ENCODE assay signal across 25 mouse cellular contexts in the genomic region with DNA sequence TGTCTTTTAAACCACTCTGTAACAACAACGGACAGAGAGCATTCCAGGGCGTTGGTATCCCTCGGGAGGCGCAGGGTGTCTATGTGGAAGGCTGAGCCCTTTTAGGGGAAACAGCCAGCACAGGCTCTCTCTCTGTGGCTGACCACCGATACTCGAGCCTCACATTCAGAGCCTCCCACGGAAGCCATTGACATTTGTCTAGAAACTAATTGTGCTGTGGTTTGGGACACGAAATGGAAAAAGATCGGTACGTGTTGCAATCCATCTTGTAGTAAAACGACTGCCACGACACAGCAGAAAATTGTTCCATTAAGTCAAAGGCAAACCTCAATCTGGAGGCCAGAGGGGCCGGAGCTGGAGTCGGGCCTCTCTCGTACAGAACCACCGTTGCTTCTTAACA.
"Had no signal": no experiment of that assay in that cellular context is flagged by ENCODE, and none has a peak within 500 bp of the region (broad histone marks: within the 10 kb centered on the region; RNA-seq: fewer than 3 reads in every experiment).

No protein-coding gene starts in this region.

- H3K9me3 ChIP-seq: heart, embryonic 12.5 days; hindbrain, embryonic 13.5 days; hindbrain, embryonic 15.5 days; kidney, embryonic 15.5 days; limb, embryonic 12.5 days; limb, embryonic 15.5 days; liver, embryonic 12.5 days had no signal

- H3K27ac ChIP-seq: gastrocnemius, adult 2 months; hindbrain, embryonic 13.5 days; hindbrain, embryonic 15.5 days; hindbrain, postnatal 0 days; kidney, embryonic 15.5 days; kidney, postnatal 0 days; limb, embryonic 12.5 days; limb, embryonic 15.5 days; liver, embryonic 12.5 days; liver, embryonic 14.5 days had no signal

- H3K4me3 ChIP-seq: gastrocnemius, adult 2 months; heart, embryonic 12.5 days; hindbrain, embryonic 13.5 days; hindbrain, embryonic 15.5 days; kidney, embryonic 15.5 days; limb, embryonic 12.5 days; limb, embryonic 15.5 days; liver, embryonic 12.5 days had no signal

- H3K9ac ChIP-seq: heart, embryonic 12.5 days; hindbrain, embryonic 13.5 days; hindbrain, embryonic 15.5 days; kidney, embryonic 15.5 days; limb, embryonic 12.5 days; limb, embryonic 15.5 days; liver, embryonic 12.5 days; liver, embryonic 14.5 days had no signal

- DNase-seq: gastrocnemius, adult 2 months; gastrocnemius, postnatal 10 days; gastrocnemius, postnatal 25 days; heart, adult 18-20 months; heart, postnatal 10 days; heart, postnatal 36 days; kidney, adult 11 months; kidney, adult 2 months; kidney, adult 9 months; kidney, postnatal 14 days; kidney, postnatal 36 days; layer of hippocampus, adult 9-11 months; layer of hippocampus, postnatal 36 days; left cerebral cortex, postnatal 4 days had no signal

- ATAC-seq: hindbrain, postnatal 0 days; intestine, embryonic 16.5 days; liver, embryonic 12.5 days had no signal

- H3K36me3 ChIP-seq: heart, embryonic 12.5 days; hindbrain, embryonic 13.5 days; hindbrain, embryonic 15.5 days; kidney, embryonic 15.5 days; limb, embryonic 12.5 days; limb, embryonic 15.5 days; liver, embryonic 12.5 days had no signal

- H3K4me2 ChIP-seq: heart, embryonic 12.5 days; hindbrain, embryonic 13.5 days; hindbrain, embryonic 15.5 days; kidney, embryonic 15.5 days; limb, embryonic 12.5 days; limb, embryonic 15.5 days; liver, embryonic 12.5 days had no signal

- H3K27me3 ChIP-seq: heart, embryonic 12.5 days; hindbrain, embryonic 13.5 days; hindbrain, embryonic 15.5 days; kidney, embryonic 15.5 days; limb, embryonic 12.5 days; limb, embryonic 15.5 days; liver, embryonic 12.5 days had no signal

- H3K4me1 ChIP-seq: hindbrain, embryonic 15.5 days; limb, embryonic 12.5 days; liver, embryonic 12.5 days had no signal
